Mouse (Mus musculus): Measurements from ENCODE around the gene Tmbim6. TPM values are rescaled to one million over a fixed set of nuclear protein-coding genes. Genes with fewer than 3 reads are reported as not detected.
"Not testable (repeated sequence)": the region's sequence is repeated elsewhere in the genome, so short reads cannot be mapped to it uniquely, and the experiment has no call there.

The Tmbim6 gene
- total RNA-seq, 2 experiments from 2014 or later = 357 TPM

DNA sequence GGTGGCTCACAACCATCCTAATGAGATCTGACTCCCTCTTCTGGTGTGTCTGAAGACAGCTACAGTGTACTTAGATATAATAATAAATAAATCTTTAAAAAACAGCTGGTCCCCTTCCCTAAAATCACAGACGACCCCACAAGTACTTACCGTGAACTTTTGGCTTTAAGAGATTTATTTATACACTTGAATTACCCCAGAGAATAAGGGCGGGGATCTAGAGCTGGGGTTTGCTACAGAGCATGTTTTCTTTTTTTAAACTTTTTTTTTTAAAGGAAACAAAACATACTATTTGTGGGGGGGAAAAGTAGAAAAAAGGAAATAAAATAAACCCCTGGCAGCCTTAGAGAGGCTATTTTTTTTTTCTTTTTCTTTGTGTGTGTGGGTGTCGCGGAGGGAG lies 27.4 kb downstream of the Tmbim6 start:
- DNase-seq = no peak

DNA sequence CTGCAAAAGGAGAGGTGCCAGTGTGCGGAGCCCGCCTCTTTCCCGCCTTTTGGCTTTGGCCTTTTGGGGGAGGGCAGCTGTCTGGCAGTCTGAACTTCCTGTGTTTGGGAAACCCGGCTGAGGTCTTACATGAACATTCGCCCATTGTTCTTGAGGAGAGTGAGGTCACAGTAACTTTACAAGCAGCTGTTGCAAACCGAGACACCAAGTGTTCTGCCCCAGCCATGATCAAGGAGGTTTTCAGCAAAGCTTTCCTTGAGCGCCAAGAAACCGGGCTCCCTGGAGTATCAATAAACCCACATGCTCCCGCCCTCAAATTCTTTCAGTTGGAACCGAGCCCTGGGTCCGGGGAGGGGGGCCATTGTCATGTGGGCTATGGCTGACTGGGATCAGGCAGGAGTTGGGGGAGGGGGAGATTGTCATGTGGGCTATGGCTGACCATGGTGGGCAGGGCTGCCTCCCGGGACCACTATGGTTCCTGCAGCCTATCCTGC lies 27.9 kb downstream of the Tmbim6 start:
- no peak for DNase-seq

DNA sequence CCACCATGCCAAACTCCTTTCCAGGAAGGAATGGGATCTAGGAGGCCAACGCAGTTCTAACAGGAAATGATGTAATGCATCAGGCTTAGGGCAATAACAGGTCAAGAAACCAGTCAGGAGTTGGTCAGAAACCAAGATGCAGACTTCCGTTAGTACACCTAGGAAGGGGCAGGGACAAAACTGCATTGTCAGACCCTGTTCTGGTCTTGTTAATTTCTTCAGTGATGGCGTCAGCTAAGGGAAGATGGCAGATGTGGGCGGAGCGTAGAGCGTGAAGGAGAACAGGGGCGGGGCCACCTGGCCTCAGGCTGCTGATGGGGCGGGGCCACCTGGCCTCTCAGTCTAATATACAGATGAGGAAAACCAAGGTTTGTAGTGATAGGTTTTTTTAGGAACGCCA lies 28.5 kb downstream of the Tmbim6 start:
- DNase-seq = no peak

DNA sequence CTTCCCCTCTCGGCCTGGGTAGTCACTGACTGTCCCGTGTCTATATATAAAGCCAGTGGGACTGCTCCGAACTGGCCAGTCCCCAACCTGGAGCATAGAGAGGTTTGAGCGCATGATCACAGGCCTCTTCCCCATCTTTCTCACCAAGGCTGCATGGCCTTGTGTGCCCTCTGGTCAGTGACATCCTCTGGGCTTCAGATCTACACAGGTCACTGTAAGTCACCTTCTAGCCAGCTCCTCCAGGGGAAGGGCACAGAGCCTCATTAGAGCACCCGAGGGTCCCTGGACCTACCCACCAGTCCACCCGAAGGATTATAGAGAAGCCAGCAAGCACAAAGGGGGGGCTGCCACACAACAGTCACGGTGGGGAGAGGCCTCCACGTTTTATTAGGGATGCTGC lies 29.0 kb downstream of the Tmbim6 start:
- DNase-seq = no peak

DNA sequence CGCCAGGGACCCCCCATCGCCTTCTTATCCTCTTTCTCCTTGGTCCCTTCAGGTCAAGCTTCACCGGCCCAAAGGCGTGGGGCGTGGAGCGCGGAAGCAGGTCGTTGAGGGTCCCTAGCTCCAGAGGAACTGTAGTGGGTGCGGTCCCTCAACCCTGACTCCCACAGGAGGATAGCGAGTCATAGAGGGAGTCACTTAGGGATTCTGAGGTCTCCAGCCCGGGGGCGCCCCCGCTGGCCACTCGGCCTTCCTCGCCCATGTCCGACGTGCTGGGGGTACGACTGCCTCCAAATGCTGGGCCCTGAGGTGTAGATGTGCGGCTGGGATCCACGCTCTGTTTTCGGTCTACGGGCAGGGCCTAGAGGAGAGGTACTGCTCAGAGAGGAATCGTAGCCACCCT lies 29.9 kb downstream of the Tmbim6 start:
- no peak for DNase-seq

DNA sequence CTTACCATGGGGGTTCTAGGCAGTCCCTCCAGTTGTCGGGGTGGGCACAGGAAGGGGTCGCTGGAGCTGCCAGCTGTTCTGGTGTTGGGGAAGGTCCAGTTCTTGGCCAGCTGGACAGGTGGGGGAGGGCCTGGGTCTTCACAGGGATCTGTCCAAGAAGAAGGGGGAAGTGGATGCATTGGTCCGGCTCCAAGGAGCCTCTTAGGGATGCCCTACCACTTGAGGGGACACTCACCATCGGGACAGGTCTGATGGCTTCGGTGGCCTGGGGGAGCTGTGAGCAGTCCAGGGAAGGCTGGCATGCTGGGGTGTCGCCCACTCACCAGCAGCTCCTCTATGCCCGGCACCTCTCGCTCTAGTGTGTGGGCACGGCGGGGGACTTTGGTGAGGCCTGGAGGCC lies 30.4 kb downstream of the Tmbim6 start:
- no peak for DNase-seq

DNA sequence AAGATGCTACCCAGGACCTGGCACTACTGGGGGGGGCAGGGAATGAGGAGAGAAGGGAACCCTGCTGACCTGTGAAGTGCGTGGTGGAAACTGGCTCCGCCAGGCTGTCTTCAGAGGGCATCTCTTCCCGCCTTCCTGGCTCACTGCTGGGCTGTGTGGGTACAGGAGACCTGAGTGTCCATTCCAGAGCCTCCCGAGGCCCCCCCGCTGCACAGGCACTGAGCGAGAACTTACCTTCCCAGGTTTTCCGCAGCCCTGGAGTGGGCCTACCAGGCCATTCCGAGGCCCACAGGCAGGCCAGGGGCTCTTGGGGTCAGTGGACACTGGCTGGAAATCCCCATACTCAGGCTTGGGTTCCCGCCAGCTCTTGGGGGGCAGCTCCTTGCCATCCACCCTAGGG lies 31.2 kb downstream of the Tmbim6 start:
- no peak for DNase-seq

DNA sequence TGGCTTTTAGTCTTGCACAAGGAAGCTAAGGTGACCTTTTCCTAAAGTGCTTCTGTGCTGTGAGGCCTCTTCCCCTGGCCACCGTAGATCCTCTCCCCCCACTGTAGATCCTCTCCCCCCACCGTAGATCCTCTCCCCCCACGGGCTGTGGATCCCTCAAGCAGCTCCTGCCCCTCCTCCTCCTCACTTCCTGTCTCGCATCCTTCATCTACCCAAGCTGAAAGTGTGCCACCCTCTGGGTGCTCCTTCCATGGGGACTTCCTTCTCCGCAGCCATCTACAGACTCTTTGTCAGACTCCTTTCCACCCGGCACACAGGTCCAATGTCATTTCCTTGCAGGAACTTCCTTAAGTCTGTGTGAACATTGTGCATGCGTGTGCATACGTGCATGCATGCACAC lies 37.7 kb downstream of the Tmbim6 start:
- no peak for DNase-seq

DNA sequence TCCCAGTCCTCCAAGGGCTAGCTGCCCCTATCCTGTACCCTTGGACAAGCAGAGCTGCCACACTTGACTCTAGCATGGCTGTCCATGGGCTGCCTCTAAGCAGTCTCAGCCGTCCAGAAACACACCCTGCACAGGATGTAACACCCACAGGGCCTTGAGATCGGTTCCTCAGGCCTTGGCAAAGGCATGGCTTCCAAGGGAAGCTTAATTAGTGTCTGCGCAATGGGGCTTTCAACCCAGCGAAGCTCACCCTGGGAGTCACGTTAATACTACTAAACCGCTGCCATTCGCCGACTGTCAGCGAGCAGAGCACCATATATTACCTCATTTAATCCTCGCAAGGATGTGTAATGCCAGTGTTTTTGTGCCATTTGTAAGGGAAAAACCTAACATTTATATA lies 38.4 kb downstream of the Tmbim6 start:
- DNase-seq = no peak

DNA sequence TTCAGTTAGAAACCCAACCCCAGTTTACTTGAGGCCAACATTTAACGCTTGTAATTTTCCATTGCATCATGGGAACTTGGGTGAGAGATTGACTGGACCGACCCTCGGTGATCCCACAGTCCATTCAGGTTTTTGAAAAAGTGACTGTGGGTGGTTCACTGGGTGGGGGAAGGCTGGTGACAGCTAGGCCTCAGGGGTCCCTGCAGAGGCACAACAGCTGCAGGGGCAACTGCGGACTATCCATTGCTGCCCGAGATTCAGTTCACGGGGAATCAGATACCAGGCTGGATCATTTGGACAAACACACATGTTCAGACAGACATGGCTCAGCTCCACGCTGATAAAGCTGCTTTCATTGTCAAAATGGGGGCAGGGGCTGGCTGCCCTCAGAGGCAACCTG lies 38.8 kb downstream of the Tmbim6 start:
- no peak for DNase-seq

DNA sequence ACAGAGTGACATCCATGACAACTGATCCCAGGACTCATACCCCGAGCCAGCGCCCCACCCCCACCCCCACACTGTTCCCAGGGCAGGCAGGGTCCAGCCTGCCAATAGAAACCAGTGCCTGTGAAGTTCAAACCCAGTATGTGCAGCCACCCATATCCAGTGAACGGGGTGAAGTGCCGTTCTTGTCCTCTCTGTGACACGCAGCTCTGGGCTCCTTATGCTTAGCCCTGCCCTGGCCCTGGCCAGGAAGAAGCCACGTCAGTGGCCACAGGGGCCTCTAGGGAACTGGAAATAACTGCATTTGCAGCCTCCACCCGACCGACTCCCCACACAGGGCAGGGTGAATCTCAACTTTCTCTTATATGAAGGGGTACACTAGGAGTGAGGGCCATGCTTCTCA lies 39.3 kb downstream of the Tmbim6 start:
- DNase-seq = no peak

DNA sequence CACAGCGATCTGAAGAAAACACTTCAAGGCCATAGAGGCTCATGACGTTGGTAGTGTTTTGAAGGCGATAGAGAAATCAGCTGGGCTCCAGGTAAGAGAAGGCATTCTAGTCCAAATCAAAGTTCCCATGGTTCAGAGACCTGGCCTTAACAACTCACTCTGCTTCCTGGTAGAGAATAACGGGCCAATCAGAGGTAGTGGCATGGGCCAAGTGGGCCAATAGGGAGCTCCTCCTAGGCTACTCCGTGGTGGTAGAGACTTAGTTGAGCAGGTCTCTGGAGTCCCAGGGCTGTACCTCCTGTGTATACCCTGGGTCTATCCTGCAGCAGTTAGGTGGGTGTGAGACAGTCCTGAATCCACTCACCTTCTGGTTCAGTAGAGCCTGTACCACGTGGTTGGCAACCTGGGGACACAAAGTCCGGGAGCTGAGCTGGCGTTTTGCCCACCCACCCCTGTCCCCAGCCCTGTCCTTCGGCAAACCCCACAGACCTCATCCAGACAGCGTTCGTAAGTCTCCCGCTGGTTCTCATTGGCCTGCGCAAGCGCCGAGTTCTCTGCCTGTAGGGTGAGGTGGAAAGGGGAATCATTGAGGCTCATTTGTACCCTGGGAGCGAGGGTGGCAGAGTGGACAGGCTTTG lies 40.5 kb downstream of the Tmbim6 start:
- no peak for DNase-seq

DNA sequence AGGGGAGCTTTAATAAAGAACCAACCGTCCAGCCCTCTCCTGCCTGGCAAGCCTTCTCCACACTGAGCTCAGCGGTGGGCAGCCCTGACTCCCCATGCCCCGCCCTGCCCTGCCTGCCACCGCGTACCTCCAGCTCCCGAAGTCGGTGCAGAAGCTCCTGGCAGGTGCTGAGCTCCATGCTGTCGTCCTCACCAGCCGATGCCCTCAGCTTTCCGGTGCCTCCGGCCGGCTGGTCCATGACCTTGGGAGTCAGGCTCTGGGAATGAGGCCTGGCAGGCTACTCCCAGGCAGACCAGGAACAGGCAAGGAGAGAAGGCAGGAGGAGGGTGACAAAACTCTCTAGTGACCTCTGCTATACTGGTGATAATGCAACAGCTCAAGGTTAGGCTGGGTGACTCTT lies 41.2 kb downstream of the Tmbim6 start:
- DNase-seq = no peak

DNA sequence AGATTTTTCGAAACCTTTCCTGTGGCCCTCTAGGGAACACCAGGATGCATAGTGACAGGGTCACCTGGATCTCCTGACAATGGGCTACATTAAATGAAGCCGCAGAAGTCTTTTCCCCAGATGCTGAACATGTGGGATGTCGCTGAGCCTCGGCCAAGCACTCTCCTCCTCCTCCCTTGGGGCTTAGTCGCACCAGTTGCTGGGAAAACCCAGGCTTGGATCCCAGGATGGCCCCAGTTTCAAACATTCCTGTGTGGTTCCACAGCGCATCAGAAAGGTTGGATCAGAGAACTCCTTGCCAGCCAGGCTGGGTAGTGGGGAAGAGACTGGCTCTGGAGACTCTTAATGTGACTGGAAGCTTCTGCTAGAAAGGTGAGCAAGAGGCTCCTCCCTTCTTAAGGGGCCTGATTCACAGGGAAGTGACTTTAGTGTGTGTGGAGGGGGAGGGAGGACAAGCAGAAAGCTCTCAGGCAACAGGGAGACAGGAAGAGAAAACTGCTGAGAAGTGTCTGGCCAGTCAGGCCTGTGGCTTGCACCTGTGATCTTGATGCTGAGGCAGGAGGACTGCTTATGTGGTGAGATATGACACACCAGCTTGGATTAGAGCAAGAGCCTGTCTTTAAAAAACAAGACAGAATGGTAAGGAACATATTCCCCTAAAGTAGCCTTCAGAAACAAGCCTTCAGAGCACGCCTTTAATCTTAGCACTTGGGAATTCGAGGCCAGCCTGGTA lies 46.5 kb downstream of the Tmbim6 start:
- DNase-seq = no peak

DNA sequence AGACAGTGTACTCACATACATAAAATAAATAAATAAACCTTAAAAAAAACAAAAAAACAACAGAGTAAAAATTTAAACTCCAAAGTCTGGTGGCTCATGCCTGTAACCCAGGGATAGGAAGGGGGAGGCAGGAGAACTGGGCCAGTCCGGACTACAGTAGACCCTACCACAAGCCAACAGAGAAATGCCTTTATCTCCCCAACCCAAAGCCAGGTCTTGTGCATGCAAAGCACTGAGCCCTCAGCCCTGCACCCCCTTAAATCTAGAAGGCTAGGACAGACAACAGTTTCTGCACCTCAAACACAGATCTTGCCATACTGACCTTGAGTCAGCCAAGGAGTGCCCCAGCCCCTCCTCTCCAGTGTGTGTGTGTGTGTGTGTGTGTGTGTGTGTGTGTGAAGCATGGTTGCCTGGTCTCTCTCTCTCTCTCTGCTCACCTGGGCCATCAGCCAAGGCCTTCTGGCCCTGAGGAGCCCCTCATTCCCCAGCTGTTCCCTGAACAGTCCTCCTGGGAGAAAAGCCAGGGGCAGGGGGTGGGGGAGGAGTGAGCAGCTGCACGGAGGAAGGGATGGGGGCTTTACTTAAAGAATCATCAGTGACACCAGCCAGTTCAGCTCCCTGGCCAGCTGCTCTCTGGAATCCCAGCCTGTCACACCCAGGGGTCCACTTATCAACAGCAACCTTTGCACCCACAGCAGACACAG lies 47.6 kb downstream of the Tmbim6 start:
- DNase-seq = no peak

DNA sequence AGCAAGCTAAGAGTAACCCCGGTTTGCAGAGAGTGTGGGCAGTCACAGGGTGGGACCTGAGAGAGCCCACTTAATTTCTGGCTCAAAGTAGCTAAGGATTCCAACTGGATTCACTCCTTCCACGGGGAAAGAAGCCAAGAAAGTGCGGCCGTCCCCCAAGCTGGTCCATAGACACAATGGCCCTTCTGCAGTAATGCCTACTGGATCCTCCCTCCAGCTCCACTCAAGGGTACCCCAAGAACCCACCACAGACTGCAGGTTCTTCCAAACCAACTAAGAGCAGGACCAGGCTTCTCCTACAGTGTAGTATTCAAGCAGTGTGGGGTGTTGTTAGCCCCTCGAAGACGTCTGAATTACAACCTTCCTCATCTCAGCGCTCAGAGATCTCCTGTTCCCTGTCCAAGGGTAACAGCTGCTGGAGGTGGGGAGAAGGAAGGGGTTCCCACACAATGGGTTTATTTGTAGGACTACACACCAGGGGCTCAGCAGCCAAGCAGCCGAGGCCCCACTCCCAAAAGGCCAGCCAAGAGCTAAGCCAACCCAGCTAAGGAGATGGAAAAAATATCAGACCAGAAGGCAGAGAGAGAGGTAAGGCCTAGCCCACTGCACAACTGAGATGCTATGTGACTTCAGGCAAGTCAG lies 48.3 kb downstream of the Tmbim6 start:
- DNase-seq = no peak

DNA sequence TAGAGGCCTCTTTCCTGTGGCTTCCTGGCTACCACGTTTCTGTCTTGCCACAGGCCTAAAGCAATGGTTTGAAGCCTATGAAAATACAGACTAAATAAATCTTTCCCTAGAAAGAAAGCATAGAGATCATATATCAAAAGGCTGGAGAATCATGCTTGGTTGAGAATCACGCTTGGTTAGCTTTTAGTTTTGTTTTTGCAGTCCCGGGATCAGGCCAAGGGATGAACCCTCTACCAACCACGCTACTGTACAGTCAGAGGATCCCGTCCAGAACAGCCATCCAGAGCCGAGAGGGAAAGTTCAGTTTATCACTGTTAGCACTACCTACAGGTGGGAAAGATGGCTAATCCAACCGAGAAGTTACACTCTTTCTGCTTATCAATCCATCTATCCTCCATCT lies 49.7 kb downstream of the Tmbim6 start:
- no peak for DNase-seq

DNA sequence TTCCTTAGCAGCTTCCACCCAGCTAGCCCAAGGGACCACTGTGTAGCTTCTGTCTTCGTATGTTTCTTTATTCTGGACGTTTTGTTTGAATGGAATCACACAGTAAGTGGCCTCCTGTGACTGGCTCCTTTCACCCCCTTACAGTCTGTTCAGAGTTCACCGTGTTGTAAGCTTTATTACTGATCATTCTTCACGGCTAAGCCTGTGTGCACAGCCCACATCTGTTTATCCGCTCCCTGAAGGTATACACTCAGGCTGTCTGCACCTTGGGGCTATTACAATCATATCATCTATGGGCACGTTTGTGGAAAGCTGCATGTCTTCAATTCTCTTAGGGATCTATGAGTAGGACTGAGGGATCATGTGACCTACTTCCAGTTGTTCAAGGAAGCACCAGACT lies 52.9 kb downstream of the Tmbim6 start:
- DNase-seq = no peak

DNA sequence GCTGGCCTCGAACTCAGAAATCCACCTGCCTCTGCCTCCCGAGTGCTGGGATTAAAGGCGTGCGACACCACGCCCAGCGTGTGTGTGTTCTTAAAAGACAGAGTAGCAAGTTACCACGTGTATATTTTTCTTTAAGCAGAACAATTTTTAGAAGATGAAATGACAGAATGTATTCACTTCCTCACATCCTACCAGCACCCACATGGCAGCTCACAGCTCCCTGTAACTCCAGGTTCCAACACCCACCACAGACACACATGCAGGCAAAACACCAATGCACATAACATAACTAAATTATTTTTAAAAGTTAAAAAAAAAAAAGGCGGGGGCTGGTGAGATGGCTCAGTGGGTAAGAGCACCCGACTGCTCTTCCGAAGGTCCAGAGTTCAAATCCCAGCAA lies 53.5 kb downstream of the Tmbim6 start:
- DNase-seq = not testable (repeated sequence)

DNA sequence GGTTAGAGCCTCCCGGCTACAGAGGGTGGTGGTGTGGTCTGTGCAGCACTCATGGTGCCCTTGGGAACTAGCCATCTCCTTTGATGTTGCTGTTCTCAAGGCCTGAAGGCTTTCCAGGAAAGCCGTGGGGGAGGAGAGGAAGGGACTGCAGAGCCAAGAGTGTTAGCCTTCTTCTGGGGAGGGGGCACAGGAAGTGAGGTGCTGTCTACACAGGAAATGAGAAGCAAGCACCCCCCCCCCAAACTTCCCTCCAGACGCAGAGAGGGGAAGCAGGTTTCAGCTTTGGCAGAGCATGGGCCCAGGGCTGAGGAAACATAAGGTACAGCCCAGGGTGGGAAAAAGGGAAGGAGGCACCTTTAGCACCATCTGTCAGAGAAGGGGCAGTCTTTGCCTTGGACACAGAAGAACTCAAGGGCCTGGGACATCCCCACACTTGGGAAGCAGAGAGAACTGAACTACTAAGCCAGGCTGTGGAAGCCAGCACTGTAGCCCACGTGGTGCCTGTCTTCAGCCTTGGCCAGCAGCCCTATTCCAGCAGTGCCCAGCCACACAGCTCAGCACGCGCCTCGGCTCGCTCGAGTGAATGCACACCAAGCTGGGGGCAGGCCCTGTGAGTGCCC lies 56.6 kb downstream of the Tmbim6 start:
- DNase-seq = peak; percentile 55 to 68

DNA sequence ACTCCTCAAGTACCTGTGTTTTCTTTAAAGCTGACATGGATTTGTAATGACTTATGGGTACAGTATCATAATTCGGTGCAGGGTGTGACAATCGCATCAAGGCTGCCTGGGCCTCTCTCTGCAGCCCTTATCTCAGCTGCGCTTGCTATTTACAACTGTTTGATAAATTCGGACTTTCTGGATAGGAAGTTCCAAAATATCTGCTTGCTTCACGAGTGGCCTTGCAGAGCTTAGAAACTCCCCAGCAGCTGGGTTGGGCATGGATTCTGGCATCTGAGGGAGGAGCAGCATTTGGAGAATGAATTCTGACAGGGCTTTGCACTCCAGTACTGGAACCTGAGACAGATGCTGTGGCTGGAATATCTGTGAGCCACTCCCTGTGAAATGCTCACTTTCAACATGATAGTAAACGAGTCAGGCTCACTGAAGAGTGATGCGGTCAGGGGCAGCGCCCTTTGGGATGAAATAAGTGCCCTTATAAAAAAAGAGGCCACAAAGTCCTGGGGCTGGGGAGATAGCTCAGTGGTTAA lies 57.1 kb downstream of the Tmbim6 start:
- no peak for DNase-seq

DNA sequence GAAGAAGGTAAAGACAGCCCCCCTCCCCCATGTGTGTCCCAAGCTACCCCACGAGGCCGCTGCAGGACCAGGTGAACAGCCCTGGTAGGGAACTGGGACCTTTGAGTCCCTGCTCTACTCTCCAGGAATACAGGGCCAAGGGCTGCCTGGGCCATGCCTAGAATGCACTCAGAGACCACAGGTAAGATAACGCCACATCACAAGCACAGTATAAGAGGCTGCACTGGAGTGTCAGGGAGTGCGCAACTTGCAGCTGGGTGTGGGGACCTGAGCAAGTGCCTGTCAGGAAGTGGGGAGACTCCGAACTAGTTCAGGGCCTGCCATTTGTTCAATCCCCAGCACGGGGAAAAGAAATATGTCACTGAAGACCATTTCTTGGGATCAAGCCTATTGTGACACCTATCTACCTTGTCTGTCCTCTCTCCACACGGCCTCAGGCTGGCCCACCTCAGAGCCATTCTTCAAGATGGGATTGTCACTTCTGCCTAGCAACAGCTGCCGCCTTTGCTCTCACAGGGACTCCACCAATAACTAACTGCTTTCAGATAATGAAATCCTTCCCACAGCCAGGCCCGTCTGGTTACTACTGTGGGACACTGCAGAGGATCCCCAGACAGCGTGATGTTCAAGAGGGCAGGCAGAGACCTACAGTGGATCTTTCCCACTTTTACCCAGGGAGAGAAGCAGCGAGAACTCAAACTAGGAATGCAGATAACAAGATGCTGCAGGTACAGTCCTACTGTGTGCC lies 60.6 kb downstream of the Tmbim6 start:
- no peak for DNase-seq
